Mouse (Mus musculus) heart, adult 2 months (tissue): ENCODE data around the gene Mpp3. TPM values are rescaled to one million over a fixed set of nuclear protein-coding genes. Genes with fewer than 3 reads are reported as not detected.
A peak's percentile ranks its signal among the peaks of the same experiment; 100 is the strongest.

Source experiments
- DNase-seq, 2 experiments: peaks; one replicate each; pipeline ENCODE4 v3.0.0; 2021
- H3K27ac ChIP-seq: fragments of 200-600 bp; 2 replicates; pipeline ENCODE4 v1.8.1; 2022
- H3K27me3 ChIP-seq: fragments of 200-500 bp; 2 replicates; pipeline ENCODE4 v1.6.1; 2012; ENCODE audit warnings: mild to moderate bottlenecking, low read length, inconsistent platforms, mixed read lengths; ENCODE audit not compliant: control insufficient read depth, insufficient read depth
- H3K36me3 ChIP-seq: fragments of 200-500 bp; 2 replicates; pipeline ENCODE4 v1.6.1; 2012; ENCODE audit warnings: low read length, inconsistent platforms; ENCODE audit not compliant: control insufficient read depth, insufficient read depth
- H3K4me1 ChIP-seq: fragments of 200-500 bp; 2 replicates; pipeline ENCODE4 v1.6.1; 2011; ENCODE audit warnings: low read length; ENCODE audit not compliant: control insufficient read depth, insufficient read depth
- H3K4me3 ChIP-seq: fragments of 200-600 bp; 2 replicates; pipeline ENCODE4 v1.8.1; 2022
- H3K79me2 ChIP-seq: fragments of 200-500 bp; replicated peaks from 2 replicates; pipeline ENCODE4 v1.6.1; 2012; ENCODE audit warnings: mild to moderate bottlenecking, inconsistent platforms, low read length, moderate library complexity, mixed read lengths; ENCODE audit not compliant: control insufficient read depth, insufficient read depth
- H3K9ac ChIP-seq: fragments of 200-500 bp; 2 replicates; pipeline ENCODE4 v1.6.1; 2012; ENCODE audit warnings: low read depth, mild to moderate bottlenecking, control low read depth, inconsistent platforms, low read length, mixed read lengths
- CTCF ChIP-seq: fragments of 200-600 bp; IDR thresholded peaks from 2 replicates; pipeline ENCODE4 v1.8.1; 2022; ENCODE audit warnings: antibody characterized with exemption, mild to moderate bottlenecking, moderate library complexity
- EP300 ChIP-seq: fragments of 200-500 bp; IDR thresholded peaks from 2 replicates; pipeline ENCODE4 v1.6.1; 2011; ENCODE audit warnings: low read depth, low read length, control low read depth; ENCODE audit not compliant: insufficient read depth
- POLR2A ChIP-seq: fragments of 200-500 bp; IDR thresholded peaks from 2 replicates; pipeline ENCODE4 v1.6.1; 2011; ENCODE audit warnings: mild to moderate bottlenecking, low read depth, low read length, control low read depth; ENCODE audit not compliant: insufficient read depth
- WGBS: fragments of 180-500 bp; shearing (Covaris S2); methylation state at CpG from one replicate; pipeline ENCODE4 v1.1.7; 2018; 5-methylcytosine and 5-hydroxymethylcytosine counted together
- intact Hi-C: fragments of 180-260 bp; cut with DNase I; formaldehyde crosslinking; loops from one replicate; pipeline ENCODE4 v1.15.1; 2025
- polyA plus RNA-seq: library from polyadenylated mRNA; depleted of rRNA; stranded (reverse); fragments of >200 nt; gene quantifications from 2 replicates; pipeline ENCODE4 v1.2.3, GENCODE M21; 2012
- total RNA-seq, 2 experiments: library from RNA; stranded (reverse); gene quantifications; 2 replicates each; pipeline ENCODE4 v1.2.3; 2021

Gene Mpp3
- total and polyA plus RNA-seq, 3 experiments, result 1.4 to 4.5 (median 1.5) TPM

GRCm38 (mm10) chr11:102025991-102026660 lies 2.1 kb downstream of the Mpp3 start:
- Histone ChIP-seq H3K4me1 (peaks cover 2% of the 10 kb centered on the region; the same call in 1 of the 2 replicates), H3K79me2 (no peaks in the 10 kb centered on the region), H3K36me3 (no peaks in the 10 kb centered on the region), H3K27me3 (no peaks in the 10 kb centered on the region), H3K9ac (peak overlapping the region; percentile 90), H3K27ac (peak overlapping the region; percentile 62; the same call in 1 of the 2 replicates), H3K4me3 (peak overlapping the region; percentile 72)
- intact Hi-C loops, result no loop called here
- no peak for TF ChIP-seq POLR2A
- TF ChIP-seq CTCF, result no peak
- TF ChIP-seq EP300, result no peak
- WGBS, result 12% methylated on average over 23 of the region's 23 CpGs
- no peak for DNase-seq

GRCm38 (mm10) chr11:102025354-102025753 lies 2.9 kb downstream of the Mpp3 start:
- no peaks in the 10 kb centered on the region for H3K27me3 ChIP-seq
- intact Hi-C loops, result no loop called here
- DNase-seq, result no peak
- no peak for TF ChIP-seq POLR2A
- no peak for TF ChIP-seq EP300
- no peak for TF ChIP-seq CTCF
- H3K79me2 ChIP-seq, result no peaks in the 10 kb centered on the region
- 69% methylated on average over 7 of the region's 7 CpGs for WGBS
- peaks cover 2% of the 10 kb centered on the region; the same call in 1 of the 2 replicates for H3K4me1 ChIP-seq
- no peak overlapping the region for H3K4me3 ChIP-seq
- no peaks in the 10 kb centered on the region for H3K36me3 ChIP-seq
- no peak overlapping the region for H3K27ac ChIP-seq
- H3K9ac ChIP-seq, result no peak overlapping the region

GRCm38 (mm10) chr11:102024875-102025274 lies 3.4 kb downstream of the Mpp3 start:
- WGBS, result 93% methylated on average over 4 of the region's 4 CpGs
- H3K27ac ChIP-seq, result no peak overlapping the region

GRCm38 (mm10) chr11:102024084-102024758 lies 4.0 kb downstream of the Mpp3 start:
- no peaks in the 10 kb centered on the region for H3K79me2 ChIP-seq
- intact Hi-C loops, result no loop called here
- DNase-seq, result no peak
- WGBS, result 83% methylated on average over 6 of the region's 6 CpGs
- H3K9ac ChIP-seq, result no peak overlapping the region
- no peak for TF ChIP-seq POLR2A
- no peak for TF ChIP-seq CTCF
- no peak for TF ChIP-seq EP300
- H3K4me3 ChIP-seq, result no peak overlapping the region
- H3K4me1 ChIP-seq, result peaks cover 2% of the 10 kb centered on the region; the same call in 1 of the 2 replicates
- no peak overlapping the region for H3K27ac ChIP-seq
- no peaks in the 10 kb centered on the region for H3K27me3 ChIP-seq
- no peaks in the 10 kb centered on the region for H3K36me3 ChIP-seq

More at GRCm38 (mm10) chr11:102024875-102025274, 3.4 kb downstream of the Mpp3 start:
- H3K9ac ChIP-seq, result no peak overlapping the region
- H3K27me3 ChIP-seq, result no peaks in the 10 kb centered on the region
- H3K36me3 ChIP-seq, result no peaks in the 10 kb centered on the region
- intact Hi-C loops, result no loop called here
- no peaks in the 10 kb centered on the region for H3K79me2 ChIP-seq
- TF ChIP-seq EP300 (no peak), POLR2A (no peak), CTCF (no peak)
- H3K4me3 ChIP-seq, result no peak overlapping the region
- no peak for DNase-seq
- peaks cover 2% of the 10 kb centered on the region; the same call in 1 of the 2 replicates for H3K4me1 ChIP-seq

- H3K27me3 ChIP-seq, result no peaks in the 10 kb centered on the region
- H3K79me2 ChIP-seq, result no peaks in the 10 kb centered on the region
- H3K4me1 ChIP-seq, result peaks cover 2% of the 10 kb centered on the region; the same call in 1 of the 2 replicates
- intact Hi-C loops, result no loop called here
- H3K36me3 ChIP-seq, result no peaks in the 10 kb centered on the region
- no peak for DNase-seq
- no peak overlapping the region for H3K9ac ChIP-seq
- 82% methylated on average over 13 of the region's 13 CpGs for WGBS
- TF ChIP-seq EP300, result no peak
- no peak for TF ChIP-seq POLR2A
- TF ChIP-seq CTCF, result no peak
- no peak overlapping the region for H3K4me3 ChIP-seq
- H3K27ac ChIP-seq, result no peak overlapping the region
Observed at GRCm38 (mm10) chr11:102023406-102023805, 4.9 kb downstream of the Mpp3 start.

GRCm38 (mm10) chr11:102021196-102021595 lies 7.1 kb downstream of the Mpp3 start:
- intact Hi-C loops, result no loop called here
- Histone ChIP-seq H3K4me3 (no peak overlapping the region), H3K36me3 (no peaks in the 10 kb centered on the region), H3K9ac (no peak overlapping the region), H3K27me3 (no peaks in the 10 kb centered on the region), H3K79me2 (no peaks in the 10 kb centered on the region), H3K4me1 (no peaks in the 10 kb centered on the region), H3K27ac (no peak overlapping the region)
- 86% methylated on average over 5 of the region's 5 CpGs for WGBS
- TF ChIP-seq POLR2A (no peak), EP300 (no peak), CTCF (no peak)
- no peak for DNase-seq
